Mouse (Mus musculus): Measurements from ENCODE around the gene Atp6v1g2. TPM values are rescaled to one million over a fixed set of nuclear protein-coding genes. Genes with fewer than 3 reads are reported as not detected.
A peak's percentile ranks its signal among the peaks of the same experiment; 100 is the strongest.

Gene Atp6v1g2
- polyA plus RNA-seq, 1 experiment from 2014 or later = 41.5 TPM

GRCm38 (mm10) chr17:35242015-35242941 is 8.8 kb downstream of the Atp6v1g2 start:
- H3K27ac ChIP-seq (replicated peaks) = peak overlapping the region; percentile 97
- under 1% methylated on average over 55 of the region's 55 CpGs for WGBS
- H3K27me3 ChIP-seq = no peaks in the 10 kb centered on the region
- ATAC-seq (replicated peaks) = peak; percentile 38
- peak overlapping the region; percentile 99 for H3K9ac ChIP-seq (replicated peaks)
- peak overlapping the region; percentile 80 for H3K4me3 ChIP-seq
- H3K36me3 ChIP-seq = peaks cover 39% of the 10 kb centered on the region
- H3K9me3 ChIP-seq = no peaks in the 10 kb centered on the region
- H3K4me1 ChIP-seq = peaks cover 50% of the 10 kb centered on the region
- H3K4me2 ChIP-seq (replicated peaks) = peak overlapping the region; percentile 81

- 3% methylated on average over 16 of the region's 16 CpGs for WGBS
- H3K36me3 ChIP-seq = peaks cover 47% of the 10 kb centered on the region
Observed at GRCm38 (mm10) chr17:35243086-35243485, 9.6 kb downstream of the Atp6v1g2 start.

GRCm38 (mm10) chr17:35244999-35245398 is 11.5 kb downstream of the Atp6v1g2 start:
- H3K27ac ChIP-seq (replicated peaks) = peak overlapping the region; percentile 0; the same call in 1 of the 2 replicates
- no peaks in the 10 kb centered on the region for H3K9me3 ChIP-seq
- H3K4me3 ChIP-seq = peak overlapping the region; percentile 80
- H3K4me1 ChIP-seq = peaks cover 52% of the 10 kb centered on the region
- H3K36me3 ChIP-seq = peaks cover 66% of the 10 kb centered on the region
- H3K4me2 ChIP-seq (replicated peaks) = peak overlapping the region; percentile 81
- no peaks in the 10 kb centered on the region for H3K27me3 ChIP-seq
- no peak for ATAC-seq (replicated peaks)
- 76% methylated on average over 2 of the region's 2 CpGs for WGBS
- peak overlapping the region; percentile 99 for H3K9ac ChIP-seq (replicated peaks)

More at GRCm38 (mm10) chr17:35243086-35243485, 9.6 kb downstream of the Atp6v1g2 start:
- peaks cover 52% of the 10 kb centered on the region for H3K4me1 ChIP-seq
- peak overlapping the region; percentile 80 for H3K4me3 ChIP-seq
- peak overlapping the region; percentile 81 for H3K4me2 ChIP-seq (replicated peaks)
- no peaks in the 10 kb centered on the region for H3K27me3 ChIP-seq
- H3K9me3 ChIP-seq = no peaks in the 10 kb centered on the region
- H3K9ac ChIP-seq (replicated peaks) = peak overlapping the region; percentile 99
- H3K27ac ChIP-seq (replicated peaks) = peak overlapping the region; percentile 97
- ATAC-seq (replicated peaks) = no peak; the same call in 1 of the 2 replicates

GRCm38 (mm10) chr17:35245731-35246623 is 12.5 kb downstream of the Atp6v1g2 start:
- Histone ChIP-seq H3K4me1 (peaks cover 43% of the 10 kb centered on the region), H3K9me3 (no peaks in the 10 kb centered on the region), H3K27ac (replicated peaks) (0 out of 2 replicates have a peak overlapping the region, but pooled peaks have one; percentile 24), H3K36me3 (peaks cover 76% of the 10 kb centered on the region), H3K27me3 (no peaks in the 10 kb centered on the region), H3K4me2 (replicated peaks) (peak overlapping the region; percentile 81), H3K9ac (replicated peaks) (peak overlapping the region; percentile 37; the same call in 1 of the 2 replicates), H3K4me3 (peak overlapping the region; percentile 80)
- ATAC-seq (replicated peaks) = no peak
- WGBS = 80% methylated on average over 15 of the region's 15 CpGs

- Histone ChIP-seq H3K4me2 (replicated peaks) (no peak overlapping the region), H3K4me1 (peaks cover 42% of the 10 kb centered on the region), H3K36me3 (peaks cover 86% of the 10 kb centered on the region), H3K9me3 (no peaks in the 10 kb centered on the region), H3K27ac (replicated peaks) (no peak overlapping the region), H3K4me3 (no peak overlapping the region), H3K9ac (replicated peaks) (no peak overlapping the region), H3K27me3 (no peaks in the 10 kb centered on the region)
- WGBS = 78% methylated on average over 7 of the region's 7 CpGs
- no peak for ATAC-seq (replicated peaks)
Observed at GRCm38 (mm10) chr17:35247144-35247543, 13.7 kb downstream of the Atp6v1g2 start.

- Histone ChIP-seq H3K4me3 (no peak overlapping the region), H3K36me3 (peaks cover 97% of the 10 kb centered on the region), H3K27ac (replicated peaks) (no peak overlapping the region), H3K4me1 (peaks cover 34% of the 10 kb centered on the region), H3K27me3 (no peaks in the 10 kb centered on the region), H3K9me3 (no peaks in the 10 kb centered on the region), H3K9ac (replicated peaks) (no peak overlapping the region), H3K4me2 (replicated peaks) (no peak overlapping the region)
- 88% methylated on average over 14 of the region's 14 CpGs for WGBS
- no peak for ATAC-seq (replicated peaks)
Observed at GRCm38 (mm10) chr17:35248986-35249385, 15.5 kb downstream of the Atp6v1g2 start.

- peaks cover 28% of the 10 kb centered on the region for H3K4me1 ChIP-seq
- H3K4me2 ChIP-seq (replicated peaks) = no peak overlapping the region
- ATAC-seq (replicated peaks) = no peak
- no peak overlapping the region for H3K27ac ChIP-seq (replicated peaks)
- H3K9ac ChIP-seq (replicated peaks) = no peak overlapping the region
- H3K27me3 ChIP-seq = no peaks in the 10 kb centered on the region
- WGBS = 88% methylated on average over 19 of the region's 19 CpGs
- peaks cover 96% of the 10 kb centered on the region for H3K36me3 ChIP-seq
- no peaks in the 10 kb centered on the region for H3K9me3 ChIP-seq
- H3K4me3 ChIP-seq = no peak overlapping the region
Observed at GRCm38 (mm10) chr17:35249451-35250197, 16.2 kb downstream of the Atp6v1g2 start.

GRCm38 (mm10) chr17:35250348-35251120 is 17.1 kb downstream of the Atp6v1g2 start:
- no peaks in the 10 kb centered on the region for H3K27me3 ChIP-seq
- no peaks in the 10 kb centered on the region for H3K9me3 ChIP-seq
- WGBS = 95% methylated on average over 3 of the region's 3 CpGs
- H3K4me3 ChIP-seq = no peak overlapping the region
- H3K27ac ChIP-seq (replicated peaks) = no peak overlapping the region
- no peak overlapping the region for H3K9ac ChIP-seq (replicated peaks)
- peaks cover 87% of the 10 kb centered on the region for H3K36me3 ChIP-seq
- peaks cover 19% of the 10 kb centered on the region for H3K4me1 ChIP-seq
- no peak for ATAC-seq (replicated peaks)
- no peak overlapping the region for H3K4me2 ChIP-seq (replicated peaks)

- Histone ChIP-seq H3K4me1 (peaks cover 12% of the 10 kb centered on the region), H3K9ac (replicated peaks) (no peak overlapping the region), H3K27me3 (no peaks in the 10 kb centered on the region), H3K36me3 (peaks cover 81% of the 10 kb centered on the region), H3K4me3 (no peak overlapping the region), H3K27ac (replicated peaks) (no peak overlapping the region), H3K9me3 (no peaks in the 10 kb centered on the region), H3K4me2 (replicated peaks) (no peak overlapping the region)
- ATAC-seq (replicated peaks) = 0 out of 2 replicates have a peak, but pooled peaks have one; percentile 8
- 81% methylated on average over 15 of the region's 15 CpGs for WGBS
Observed at GRCm38 (mm10) chr17:35251162-35251719, 17.8 kb downstream of the Atp6v1g2 start.

GRCm38 (mm10) chr17:35251981-35252380 is 18.5 kb downstream of the Atp6v1g2 start:
- WGBS = 79% methylated on average over 5 of the region's 5 CpGs
- ATAC-seq (replicated peaks) = no peak
- no peak overlapping the region for H3K9ac ChIP-seq (replicated peaks)

More at GRCm38 (mm10) chr17:35251981-35252380, 18.5 kb downstream of the Atp6v1g2 start:
- Histone ChIP-seq H3K27me3 (no peaks in the 10 kb centered on the region), H3K4me1 (peaks cover 4% of the 10 kb centered on the region), H3K36me3 (peaks cover 74% of the 10 kb centered on the region), H3K27ac (replicated peaks) (no peak overlapping the region), H3K4me3 (no peak overlapping the region), H3K9me3 (no peaks in the 10 kb centered on the region), H3K4me2 (replicated peaks) (no peak overlapping the region)
